ENCODE assay signal across 9 mouse cellular contexts in genomic region chr5:44876946-44877345, GRCm38 (mm10).
DNase-seq lines count a peak whose midpoint lies in the region; ATAC-seq lines count a peak whose summit lies in the region.
"Had no signal": no experiment of that assay in that cellular context is flagged by ENCODE, and none has a peak within 500 bp of the region (broad histone marks: within the 10 kb centered on the region; RNA-seq: fewer than 3 reads in every experiment).

No protein-coding gene starts in this region.

- DNase-seq in forebrain, embryonic 14.5 days (ENCODE audit: low spot score) = peak; percentile 13
- no peak for DNase-seq in forebrain, embryonic 11.5 days (ENCODE audit: low spot score)
- peak; percentile 20 for DNase-seq in NIH3T3 (ENCODE audit: low read depth)
- DNase-seq in frontal cortex, postnatal 36 days (ENCODE audit: low spot score in 2 of 2) = peak; percentile 67 to 84
- DNase-seq in layer of hippocampus, postnatal 14 days (ENCODE audit: low spot score in 2 of 2) = peak; percentile 21 to 68
- no peak for DNase-seq in B cell, adult 2 months

- H3K4me3 ChIP-seq in forebrain, embryonic 14.5 days (ENCODE audit: low read depth, low read length) = no peak overlapping the region
- no peak overlapping the region for H3K4me3 ChIP-seq in forebrain, embryonic 11.5 days (ENCODE audit: low read depth, low read length)
- no peak overlapping the region for H3K4me3 ChIP-seq in stomach, embryonic 15.5 days (replicated peaks)
- H3K4me3 ChIP-seq: hindbrain, embryonic 15.5 days had no signal

- no peaks in the 10 kb centered on the region for H3K4me1 ChIP-seq in forebrain, embryonic 14.5 days (ENCODE audit: control insufficient read depth, insufficient read depth, low read length)
- H3K4me1 ChIP-seq in forebrain, embryonic 11.5 days (replicated peaks; ENCODE audit: control insufficient read depth, insufficient read depth, low read length) = no peaks in the 10 kb centered on the region
- 0 out of 2 replicates have a peak, but pooled peaks cover 4% of the 10 kb centered on the region for H3K4me1 ChIP-seq in stomach, embryonic 15.5 days
- H3K4me1 ChIP-seq: hindbrain, embryonic 15.5 days had no signal

- 78% methylated on average over 3 of the region's 3 CpGs for WGBS in forebrain, embryonic 14.5 days
- WGBS in forebrain, embryonic 11.5 days = 80% methylated on average over 3 of the region's 3 CpGs
- WGBS in stomach, embryonic 15.5 days = 45% methylated on average over 3 of the region's 3 CpGs

- H3K27me3 ChIP-seq in forebrain, embryonic 14.5 days (replicated peaks; ENCODE audit: control insufficient read depth, insufficient read depth, low read length) = no peaks in the 10 kb centered on the region
- no peaks in the 10 kb centered on the region for H3K27me3 ChIP-seq in forebrain, embryonic 11.5 days (ENCODE audit: control insufficient read depth, insufficient read depth, low read length)
- H3K27me3 ChIP-seq in stomach, embryonic 15.5 days (replicated peaks) = no peaks in the 10 kb centered on the region
- H3K27me3 ChIP-seq: hindbrain, embryonic 15.5 days had no signal

- no peak overlapping the region for H3K9ac ChIP-seq in forebrain, embryonic 14.5 days (ENCODE audit: low read length)
- H3K9ac ChIP-seq in forebrain, embryonic 11.5 days (ENCODE audit: low read length) = no peak overlapping the region
- no peak overlapping the region for H3K9ac ChIP-seq in stomach, embryonic 15.5 days
- H3K9ac ChIP-seq: hindbrain, embryonic 15.5 days had no signal

- no peaks in the 10 kb centered on the region for H3K9me3 ChIP-seq in forebrain, embryonic 14.5 days (replicated peaks; ENCODE audit: control insufficient read depth, low read length)
- no peaks in the 10 kb centered on the region for H3K9me3 ChIP-seq in forebrain, embryonic 11.5 days (ENCODE audit: control insufficient read depth, low read length)
- H3K9me3 ChIP-seq in stomach, embryonic 15.5 days = no peaks in the 10 kb centered on the region
- H3K9me3 ChIP-seq: hindbrain, embryonic 15.5 days had no signal

- H3K36me3 ChIP-seq in forebrain, embryonic 14.5 days (ENCODE audit: control insufficient read depth, insufficient read depth, low read length) = no peaks in the 10 kb centered on the region
- no peaks in the 10 kb centered on the region for H3K36me3 ChIP-seq in forebrain, embryonic 11.5 days (ENCODE audit: control insufficient read depth, insufficient read depth, low read length)
- no peaks in the 10 kb centered on the region for H3K36me3 ChIP-seq in stomach, embryonic 15.5 days
- H3K36me3 ChIP-seq: hindbrain, embryonic 15.5 days had no signal

- no peak overlapping the region for H3K4me2 ChIP-seq in forebrain, embryonic 14.5 days (ENCODE audit: low read length)
- H3K4me2 ChIP-seq in forebrain, embryonic 11.5 days (ENCODE audit: low read depth, low read length, severe bottlenecking) = no peak overlapping the region
- no peak overlapping the region; the same call in 1 of the 2 replicates for H3K4me2 ChIP-seq in stomach, embryonic 15.5 days
- H3K4me2 ChIP-seq: hindbrain, embryonic 15.5 days had no signal

- no peak overlapping the region for H3K27ac ChIP-seq in forebrain, embryonic 14.5 days (ENCODE audit: low read depth, low read length)
- no peak overlapping the region for H3K27ac ChIP-seq in forebrain, embryonic 11.5 days (ENCODE audit: low read depth, low read length)
- peak overlapping the region; percentile 51; the same call in 1 of the 2 replicates for H3K27ac ChIP-seq in stomach, embryonic 15.5 days
- H3K27ac ChIP-seq: hindbrain, embryonic 15.5 days had no signal

- no peak for ATAC-seq in forebrain, embryonic 14.5 days
- ATAC-seq in forebrain, embryonic 11.5 days (replicated peaks; ENCODE audit: low FRiP score) = no peak
- ATAC-seq in stomach, embryonic 15.5 days (ENCODE audit: insufficient read depth, low FRiP score, low read depth) = no peak
- no peak for ATAC-seq in megakaryocyte progenitor cell, adult 5-6 weeks (replicated peaks; ENCODE audit: poor library complexity)

Comparison
In these comparisons a context has a peak if more than half of its experiments do, and no peak if none do; other contexts are left out.
1. DNase-seq: peak in forebrain, embryonic 14.5 days (single experiment), NIH3T3 (single experiment), frontal cortex, postnatal 36 days (2 of 2) and layer of hippocampus, postnatal 14 days (2 of 2); none in forebrain, embryonic 11.5 days (single experiment) and B cell, adult 2 months (0 of 2).